Mouse (Mus musculus) activated CD4-positive, CD25-positive, alpha-beta regulatory T cell, adult 4 months (primary cell): ENCODE data around the gene Nfic. TPM values are rescaled to one million over a fixed set of nuclear protein-coding genes. Genes with fewer than 3 reads are reported as not detected.

Experiments
- ATAC-seq: one replicate; pipeline ENCODE4 v1.8.0; 2017
- polyA plus RNA-seq, 2 experiments: library from polyadenylated mRNA; unstranded; fragments of 100-300 nt; shearing (Covaris generic); gene quantifications; one replicate each; pipeline ENCODE4 v1.2.1; 2017

Gene Nfic
- polyA plus RNA-seq, 2 experiments from 2014 or later, result 15.2 to 16.0 TPM

GRCm38 (mm10) chr10:81401521-81402226, 53.8 kb downstream of the Nfic start:
- peak; percentile 45 for ATAC-seq

GRCm38 (mm10) chr10:81401205-81401520, 54.3 kb downstream of the Nfic start:
- ATAC-seq, result no peak

- ATAC-seq, result no peak
Measured at GRCm38 (mm10) chr10:81400371-81401204, 54.8 kb downstream of the Nfic start.

- ATAC-seq, result no peak
Measured at GRCm38 (mm10) chr10:81399798-81400308, 55.6 kb downstream of the Nfic start.

GRCm38 (mm10) chr10:81399296-81399695, 56.1 kb downstream of the Nfic start:
- no peak for ATAC-seq

GRCm38 (mm10) chr10:81396749-81397148, 58.7 kb downstream of the Nfic start:
- no peak for ATAC-seq

- ATAC-seq, result no peak
Measured at GRCm38 (mm10) chr10:81395865-81396264, 59.6 kb downstream of the Nfic start.

- ATAC-seq, result peak; percentile 43
Measured at GRCm38 (mm10) chr10:81395127-81395526, 60.3 kb downstream of the Nfic start.

- no peak for ATAC-seq
Measured at GRCm38 (mm10) chr10:81393456-81394063, 61.9 kb downstream of the Nfic start.

- no peak for ATAC-seq
Measured at GRCm38 (mm10) chr10:81392781-81393185, 62.7 kb downstream of the Nfic start, which contains the start of gene Smim24. TSS of gene Smim24 (plus strand) at chr10:81393051.

- ATAC-seq, result no peak
Measured at GRCm38 (mm10) chr10:81392270-81392669, 63.2 kb downstream of the Nfic start.

GRCm38 (mm10) chr10:81390678-81390965, 64.8 kb downstream of the Nfic start:
- ATAC-seq, result no peak

- ATAC-seq, result peak; percentile 63
Measured at GRCm38 (mm10) chr10:81389801-81390677, 65.4 kb downstream of the Nfic start.

- ATAC-seq, result no peak
Measured at GRCm38 (mm10) chr10:81389373-81389772, 66.1 kb downstream of the Nfic start.

- no peak for ATAC-seq
Measured at GRCm38 (mm10) chr10:81388505-81389055, 66.9 kb downstream of the Nfic start, which contains the start of gene Gm48552. TSS of gene Gm48552 (plus strand) at chr10:81389005.

- ATAC-seq, result no peak
Measured at GRCm38 (mm10) chr10:81387716-81388115, 67.7 kb downstream of the Nfic start.

- no peak for ATAC-seq
Measured at GRCm38 (mm10) chr10:81385603-81386306, 69.7 kb downstream of the Nfic start.

- no peak for ATAC-seq
Measured at GRCm38 (mm10) chr10:81384605-81384982, 70.8 kb downstream of the Nfic start.

GRCm38 (mm10) chr10:81383802-81384604, 71.4 kb downstream of the Nfic start, which contains the start of the genes Dohh and Gm48551:
TSS of gene Dohh (plus strand) at chr10:81384428.
TSS of gene Gm48551 (plus strand) at chr10:81384466.
- peak; percentile 95 for ATAC-seq

GRCm38 (mm10) chr10:81382039-81382438, 73.4 kb downstream of the Nfic start:
- ATAC-seq, result no peak
